Mouse (Mus musculus): ENCODE measurements around the gene Zbtb38.

DNA sequence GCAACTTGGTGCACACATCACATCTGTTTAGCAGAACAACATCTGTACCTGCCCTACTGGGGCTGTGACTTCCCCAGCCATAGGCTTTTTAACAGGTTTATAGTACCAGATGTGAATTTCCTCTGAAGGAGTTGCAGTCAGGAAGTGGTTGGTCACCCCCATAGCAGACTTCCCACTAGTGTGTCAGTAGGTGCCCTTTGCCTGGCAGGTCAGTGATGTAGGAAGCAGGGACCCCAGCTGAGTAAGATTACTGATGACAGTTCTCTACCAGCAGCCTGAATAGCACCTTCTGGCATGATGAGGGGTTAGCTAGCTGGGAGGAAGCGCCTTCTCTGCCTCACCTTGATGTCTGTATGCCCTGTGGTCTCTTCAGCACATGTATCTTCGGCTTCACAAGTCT is 118.9 kb downstream of the Zbtb38 start:
- TF ChIP-seq MAX (IDR thresholded peaks at IDR 0.05) (no peak), CTCF (IDR thresholded peaks at IDR 0.05; ENCODE audit: control insufficient read depth, insufficient read depth, insufficient read length) (no peak), MYOG (IDR thresholded peaks at IDR 0.05; ENCODE audit: control insufficient read depth, extremely low read depth, insufficient read length) (no peak), USF1 (IDR thresholded peaks at IDR 0.05; ENCODE audit: low read depth) (no peak), CEBPB (IDR thresholded peaks at IDR 0.05; ENCODE audit: low read depth) (no peak)
